Mouse (Mus musculus) C2C12 (cell line): ENCODE results near the gene Cd320.
"Not testable (repeated sequence)": the region's sequence is repeated elsewhere in the genome, so short reads cannot be mapped to it uniquely, and the experiment has no call there.

Experiments
- CEBPB ChIP-seq: IDR thresholded peaks from one replicate; pipeline ENCODE4 v1.6.1; 2011; ENCODE audit warnings: low read depth, mild to moderate bottlenecking, control low read depth, moderate library complexity
- CTCF ChIP-seq: IDR thresholded peaks from one replicate; pipeline ENCODE4 v1.5.1; 2011; ENCODE audit not compliant: control insufficient read depth, insufficient read depth, insufficient read length
- FOSL1 ChIP-seq: IDR thresholded peaks from one replicate; pipeline ENCODE4 v1.8.0; 2011; ENCODE audit warnings: mild to moderate bottlenecking, low read length; ENCODE audit not compliant: poor library complexity, insufficient read depth, severe bottlenecking
- MAX ChIP-seq: IDR thresholded peaks from one replicate; pipeline ENCODE4 v1.6.1; 2011; ENCODE audit warnings: mild to moderate bottlenecking, control low read depth
- USF1 ChIP-seq: IDR thresholded peaks from one replicate; pipeline ENCODE4 v1.6.1; 2011; ENCODE audit warnings: low read depth, mild to moderate bottlenecking, control low read depth, moderate library complexity

DNA sequence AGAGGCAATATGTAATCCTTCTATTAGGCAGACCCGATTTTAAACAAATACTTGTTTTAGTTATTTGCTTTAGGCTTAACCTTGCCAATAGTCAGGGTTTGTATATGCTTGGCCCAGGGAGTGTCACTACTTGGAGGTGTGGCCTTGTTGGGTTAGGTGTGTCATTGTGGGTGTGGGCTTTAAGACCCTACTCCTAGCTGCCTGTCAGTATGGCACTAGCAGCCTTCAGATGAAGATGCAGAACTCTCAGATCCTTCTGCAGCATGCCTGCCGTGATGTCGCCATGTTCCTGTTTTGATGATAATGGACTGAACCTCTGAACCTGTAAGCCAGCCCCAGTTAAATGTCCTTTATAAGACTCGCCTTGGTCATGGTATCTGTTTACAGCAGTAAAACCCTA is 50.1 kb downstream of the Cd320 start:
- TF ChIP-seq FOSL1, USF1, CTCF, MAX, CEBPB: not testable (repeated sequence)
